Mouse (Mus musculus) neural tube, embryonic 14.5 days (tissue): ENCODE data around the gene Zfp275. TPM values are rescaled to one million over a fixed set of nuclear protein-coding genes. Genes with fewer than 3 reads are reported as not detected.
"Not testable (repeated sequence)": the region's sequence is repeated elsewhere in the genome, so short reads cannot be mapped to it uniquely, and the experiment has no call there.

Source experiments
- ATAC-seq: fragments of 200-750 bp; cut with Nextera tagmentation; 2 replicates; pipeline ENCODE4 v1.8.0; 2017; ENCODE audit warnings: low read depth, mild to moderate bottlenecking, moderate TSS enrichment, moderate library complexity
- H3K27ac ChIP-seq: fragments of 300-500 bp; sonication (generic); 2 replicates; pipeline ENCODE4 v1.5.1; 2014; ENCODE audit warnings: low read depth, mild to moderate bottlenecking, control low read depth, low read length, moderate library complexity, mixed read lengths
- H3K27me3 ChIP-seq: fragments of 300-500 bp; sonication (generic); 2 replicates; pipeline ENCODE4 v1.6.1; 2014; ENCODE audit warnings: low read length; ENCODE audit not compliant: control insufficient read depth, insufficient read depth
- H3K36me3 ChIP-seq: fragments of 300-500 bp; sonication (generic); 2 replicates; pipeline ENCODE4 v1.6.1; 2014; ENCODE audit warnings: low read length, mixed read lengths; ENCODE audit not compliant: control insufficient read depth, insufficient read depth
- H3K4me1 ChIP-seq: fragments of 300-500 bp; sonication (generic); 2 replicates; pipeline ENCODE4 v1.6.1; 2014; ENCODE audit warnings: low read length; ENCODE audit not compliant: control insufficient read depth, insufficient read depth
- H3K4me2 ChIP-seq: fragments of 300-500 bp; sonication (generic); 2 replicates; pipeline ENCODE4 v1.6.1; 2014; ENCODE audit warnings: mild to moderate bottlenecking, low read depth, low read length, control low read depth
- H3K4me3 ChIP-seq: fragments of 300-500 bp; sonication (generic); 2 replicates; pipeline ENCODE4 v1.5.1; 2014; ENCODE audit warnings: low read depth, low read length, control low read depth, mixed read lengths
- H3K9ac ChIP-seq: fragments of 300-500 bp; sonication (generic); replicated peaks from 2 replicates; pipeline ENCODE4 v1.6.1; 2014; ENCODE audit warnings: low read depth, mild to moderate bottlenecking, control low read depth, low read length, mixed read lengths
- H3K9me3 ChIP-seq: fragments of 300-500 bp; sonication (generic); 2 replicates; pipeline ENCODE4 v1.6.1; 2016; ENCODE audit warnings: low read length; ENCODE audit not compliant: control insufficient read depth
- WGBS: fragments of 180-500 bp; shearing (Covaris S2); extraction: QIAGEN DNeasy Blood & Tissue Kit; methylation state at CpG from one replicate; pipeline ENCODE4 v1.1.7; 2014; 5-methylcytosine and 5-hydroxymethylcytosine counted together
- polyA plus RNA-seq: library from polyadenylated mRNA; unstranded; fragments of >200 nt; fragmentation: Nextera tagmentation; extraction: Ambion mirVana; gene quantifications from 2 replicates; pipeline ENCODE4 v1.2.1, GENCODE M21; 2014

Zfp275 gene
- polyA plus RNA-seq, 1 experiment from 2014 or later, result 12.9 TPM

DNA sequence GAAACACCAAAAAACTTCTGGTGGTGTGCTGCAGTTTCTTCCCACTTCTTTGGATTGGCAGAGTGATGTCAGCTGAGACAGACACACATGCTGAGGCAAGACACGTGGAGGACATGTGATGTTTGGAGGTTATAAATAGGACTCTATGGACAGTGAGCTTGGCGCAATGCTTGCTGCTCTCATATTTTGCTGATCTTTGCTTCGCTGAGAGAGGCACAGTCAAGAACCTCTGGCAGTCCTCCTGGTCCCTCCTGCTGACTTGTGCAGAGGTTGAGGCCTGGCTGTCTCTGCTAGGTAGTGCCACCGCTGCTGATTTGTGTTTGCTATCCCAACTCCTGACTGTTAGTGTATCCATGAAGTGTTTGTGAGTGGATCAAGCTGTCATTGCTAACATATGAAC, 49.1 kb downstream of the Zfp275 start:
- Histone ChIP-seq H3K36me3 (no peaks in the 10 kb centered on the region), H3K4me2 (no peak overlapping the region), H3K27me3 (no peaks in the 10 kb centered on the region), H3K9ac (no peak overlapping the region), H3K4me3 (no peak overlapping the region), H3K27ac (no peak overlapping the region), H3K9me3 (no peaks in the 10 kb centered on the region), H3K4me1 (no peaks in the 10 kb centered on the region)
- 81% methylated on average over 4 of the region's 4 CpGs for WGBS
- ATAC-seq, result no peak

DNA sequence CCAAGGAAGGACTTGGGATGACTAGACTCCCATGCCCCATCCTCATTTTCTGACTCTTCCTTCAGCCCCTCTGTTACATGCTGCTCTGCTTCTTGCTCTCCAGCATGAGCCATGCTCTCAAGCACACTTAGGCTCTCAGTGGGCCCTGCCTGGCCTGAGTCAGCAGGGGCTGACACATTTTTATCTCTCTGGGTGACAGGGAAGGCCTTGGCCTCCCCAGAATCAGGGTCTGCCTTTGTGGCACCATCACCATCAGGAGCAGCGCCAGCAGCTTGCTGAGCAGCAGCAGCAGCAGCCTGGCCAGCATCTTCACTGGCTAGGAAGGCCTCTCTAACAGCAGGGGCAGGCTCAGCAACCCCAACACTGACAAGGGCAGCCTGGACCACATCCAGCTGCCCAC, 54.0 kb downstream of the Zfp275 start:
- 86% methylated on average over 1 of the region's 1 CpGs for WGBS
- Histone ChIP-seq H3K27me3 (no peaks in the 10 kb centered on the region), H3K9me3 (no peaks in the 10 kb centered on the region), H3K9ac (no peak overlapping the region), H3K4me2 (no peak overlapping the region), H3K4me3 (no peak overlapping the region), H3K27ac (no peak overlapping the region), H3K4me1 (no peaks in the 10 kb centered on the region), H3K36me3 (no peaks in the 10 kb centered on the region)
- ATAC-seq, result no peak

DNA sequence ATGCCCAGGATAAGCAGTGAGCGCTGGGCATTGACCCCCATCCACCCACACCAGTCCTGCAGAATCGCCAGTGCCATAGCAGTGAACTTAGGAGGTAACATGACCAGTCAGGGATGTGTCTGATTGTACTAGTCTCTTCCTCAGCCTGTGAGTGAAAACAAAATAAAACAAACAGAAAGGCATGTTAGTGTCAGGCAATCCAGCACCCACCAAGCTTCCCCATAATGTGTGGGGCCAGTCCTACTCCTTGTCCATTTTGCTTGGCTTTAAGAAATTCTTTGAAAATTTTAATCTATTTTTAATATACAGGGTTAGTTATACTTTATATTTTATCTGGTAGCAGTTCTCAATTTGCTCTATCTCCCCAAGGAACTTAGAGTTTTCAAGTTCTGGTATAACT, 56.2 kb downstream of the Zfp275 start, which contains the start of gene Gm18336:
Gm18336 (minus strand) TSS at position 101 of the 400 bp plus-strand sequence.
- not testable (repeated sequence) for H3K4me2 ChIP-seq, H3K36me3 ChIP-seq, H3K27me3 ChIP-seq, H3K27ac ChIP-seq, H3K4me1 ChIP-seq, H3K9me3 ChIP-seq, ATAC-seq, H3K9ac ChIP-seq, H3K4me3 ChIP-seq
- 75% methylated on average over 2 of the region's 2 CpGs for WGBS

DNA sequence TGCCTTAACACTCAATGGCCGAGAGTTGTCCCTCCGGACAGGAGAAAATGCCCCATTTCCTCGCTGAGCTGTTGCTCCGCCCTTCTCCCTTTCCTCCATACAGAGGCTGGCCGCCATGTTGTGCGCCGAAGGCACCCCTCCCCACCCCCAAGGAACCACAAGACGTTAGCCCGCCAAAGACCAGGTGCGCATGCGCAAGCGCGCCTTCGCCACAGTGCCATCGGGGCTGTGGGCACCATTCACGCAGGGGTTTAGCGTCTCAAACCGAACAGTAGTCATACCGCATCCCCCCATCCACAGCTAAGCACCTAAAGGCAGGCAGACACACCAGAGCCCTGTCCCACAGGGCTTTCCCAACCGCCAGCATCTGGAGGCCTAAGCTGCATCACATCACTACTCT, 58.5 kb downstream of the Zfp275 start:
- Histone ChIP-seq H3K9me3 (no peaks in the 10 kb centered on the region), H3K27ac (no peak overlapping the region), H3K4me2 (no peak overlapping the region), H3K27me3 (no peaks in the 10 kb centered on the region), H3K9ac (no peak overlapping the region), H3K4me1 (no peaks in the 10 kb centered on the region), H3K4me3 (no peak overlapping the region), H3K36me3 (no peaks in the 10 kb centered on the region)
- no peak for ATAC-seq
- 91% methylated on average over 19 of the region's 20 CpGs for WGBS

DNA sequence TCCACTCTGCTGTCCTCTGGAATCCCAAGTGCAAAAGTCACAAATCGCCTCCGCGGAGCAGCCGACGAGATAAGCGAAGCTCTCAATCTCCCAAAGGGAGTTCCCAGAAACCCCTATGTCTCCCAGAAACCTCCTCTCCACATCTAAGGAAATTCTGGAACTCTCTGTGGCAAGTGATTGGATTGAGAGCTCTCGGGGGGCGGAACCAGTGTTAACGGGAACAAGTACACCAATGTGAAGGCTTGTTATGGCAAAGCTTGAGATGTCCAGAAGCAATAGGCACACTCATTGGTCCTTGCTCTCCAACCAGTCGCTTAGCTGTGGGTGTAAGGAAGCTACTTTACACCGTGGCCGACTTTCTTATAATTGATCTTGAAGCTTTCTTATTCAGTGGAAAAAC, 59.2 kb downstream of the Zfp275 start:
- H3K4me2 ChIP-seq, result no peak overlapping the region

More for the DNA sequence above, 59.2 kb downstream of the Zfp275 start:
- Histone ChIP-seq H3K4me1 (no peaks in the 10 kb centered on the region), H3K36me3 (no peaks in the 10 kb centered on the region), H3K9ac (no peak overlapping the region), H3K9me3 (no peaks in the 10 kb centered on the region), H3K4me3 (no peak overlapping the region), H3K27ac (no peak overlapping the region), H3K27me3 (no peaks in the 10 kb centered on the region)
- no peak for ATAC-seq
- WGBS, result 93% methylated on average over 12 of the region's 12 CpGs

Other genes with a start within 250 kb of the Zfp275 start
- gene Xlr3a, start 245.5 kb upstream of the Zfp275 start, polyA plus RNA-seq, result 2.7 and 6.0 TPM in 2 replicates
- 0.70 TPM in 1 of 2 replicates, not detected in the other for gene Gm14685, start 225.6 kb upstream of the Zfp275 start, polyA plus RNA-seq
- not detected in 2 replicates for gene Xlr5b, start 193.8 kb upstream of the Zfp275 start, polyA plus RNA-seq
- gene DXBay18, start 193.2 kb upstream of the Zfp275 start, polyA plus RNA-seq, result 0.52 TPM in 1 of 2 replicates, not detected in the other
- gene Spin2d, start 165.6 kb upstream of the Zfp275 start, polyA plus RNA-seq, result not detected in 2 replicates
- 13.9 and 14.5 TPM in 2 replicates for gene Xlr3b, start 150.4 kb upstream of the Zfp275 start, polyA plus RNA-seq
- gene Xlr4b, start 128.3 kb upstream of the Zfp275 start, polyA plus RNA-seq, result 0.55 TPM in 1 of 2 replicates, not detected in the other
- 32.0 and 34.1 TPM in 2 replicates for gene F8a, start 114.3 kb upstream of the Zfp275 start, polyA plus RNA-seq
- gene Xlr4c, start 99.5 kb upstream of the Zfp275 start, polyA plus RNA-seq, result not detected in 2 replicates
- 0.73 TPM in 1 of 2 replicates, not detected in the other for gene Xlr3c, start 77.2 kb upstream of the Zfp275 start, polyA plus RNA-seq
- not detected in 2 replicates for gene Xlr5a, start 49.6 kb upstream of the Zfp275 start, polyA plus RNA-seq
- gene Xlr5c, start 49.6 kb upstream of the Zfp275 start, polyA plus RNA-seq, result not detected in 2 replicates
- gene Gm45015, start 5.8 kb upstream of the Zfp275 start, polyA plus RNA-seq, result not detected in 2 replicates
- gene Gm18336, start 56.1 kb downstream of the Zfp275 start, polyA plus RNA-seq, result not detected in 2 replicates
- 0.94 and 1.3 TPM in 2 replicates for gene Zfp92, start 68.5 kb downstream of the Zfp275 start, polyA plus RNA-seq
- not detected in 2 replicates for gene Trex2, start 92.7 kb downstream of the Zfp275 start, polyA plus RNA-seq
- gene Haus7, start 116.4 kb downstream of the Zfp275 start, polyA plus RNA-seq, result 62.0 and 72.1 TPM in 2 replicates
- 8.3 and 36.2 TPM in 2 replicates for gene Bgn, start 141.0 kb downstream of the Zfp275 start, polyA plus RNA-seq
- 5.9 and 9.2 TPM in 2 replicates for gene Atp2b3, start 160.5 kb downstream of the Zfp275 start, polyA plus RNA-seq